Comparison of ENCODE assay signal across 9 mouse cellular contexts in genomic region chr12:52790350-52790768, GRCm38 (mm10).
A peak's percentile ranks its signal among the peaks of the same experiment; 100 is the strongest.
DNase-seq lines count a peak whose midpoint lies in the region; ATAC-seq and TF ChIP-seq lines count a peak whose summit lies in the region.
"Had no signal": no experiment of that assay in that cellular context is flagged by ENCODE, and none has a peak within 500 bp of the region (broad histone marks: within the 10 kb centered on the region; RNA-seq: fewer than 3 reads in every experiment).

No protein-coding gene starts in this region.

- H3K27me3 ChIP-seq in heart, embryonic 15.5 days: no peaks in the 10 kb centered on the region
- H3K27me3 ChIP-seq in kidney, adult 2 months (replicated peaks; ENCODE audit: control insufficient read depth, insufficient read depth, low read length): no peaks in the 10 kb centered on the region
- H3K27me3 ChIP-seq in liver, embryonic 12.5 days (replicated peaks): no peaks in the 10 kb centered on the region
- H3K27me3 ChIP-seq: liver, embryonic 15.5 days had no signal

- TF ChIP-seq POLR2A in kidney, adult 2 months (IDR thresholded peaks at IDR 0.05; ENCODE audit: low read depth, low read length): no peak

- no peak for TF ChIP-seq CTCF in kidney, adult 2 months (conservative IDR thresholded peaks at IDR 0.05; ENCODE audit: insufficient read depth, insufficient read length, low read depth, low read length)

- ATAC-seq in heart, embryonic 15.5 days (replicated peaks; ENCODE audit: insufficient number of reproducible peaks, insufficient read depth, low FRiP score, low read depth): peak; percentile 85
- no peak for ATAC-seq in liver, embryonic 12.5 days

- H3K27ac ChIP-seq in heart, embryonic 15.5 days: peak overlapping the region; percentile 57
- H3K27ac ChIP-seq in kidney, adult 2 months (ENCODE audit: insufficient read depth, low read depth, low read length): no peak overlapping the region
- no peak overlapping the region for H3K27ac ChIP-seq in liver, embryonic 12.5 days
- H3K27ac ChIP-seq: liver, embryonic 15.5 days had no signal

- DNase-seq in gastrocnemius, postnatal 14 days: peak; percentile 12
- DNase-seq in gastrocnemius, adult 18-20 months (ENCODE audit: low spot score): no peak
- peak; percentile 65 to 70 for DNase-seq in cerebellum, postnatal 14 days
- peak; percentile 25 to 56 for DNase-seq in lung, postnatal 4 days
- DNase-seq in thymus, postnatal 25 days: no peak
- no peak for DNase-seq in kidney, adult 2 months

- H3K9ac ChIP-seq in heart, embryonic 15.5 days: 0 out of 2 replicates have a peak overlapping the region, but pooled peaks have one; percentile 13
- H3K9ac ChIP-seq in liver, embryonic 12.5 days: no peak overlapping the region
- H3K9ac ChIP-seq: liver, embryonic 15.5 days had no signal

- intact Hi-C loops in gastrocnemius, postnatal 14 days (cut with DNase I; ENCODE audit: low total_unique reads): no loop called here

- H3K36me3 ChIP-seq in heart, embryonic 15.5 days: no peaks in the 10 kb centered on the region
- H3K36me3 ChIP-seq in kidney, adult 2 months (ENCODE audit: control insufficient read depth, insufficient read depth, low read length): no peaks in the 10 kb centered on the region
- H3K36me3 ChIP-seq in liver, embryonic 12.5 days: no peaks in the 10 kb centered on the region
- H3K36me3 ChIP-seq: liver, embryonic 15.5 days had no signal

- H3K9me3 ChIP-seq in heart, embryonic 15.5 days (replicated peaks): no peaks in the 10 kb centered on the region
- no peaks in the 10 kb centered on the region for H3K9me3 ChIP-seq in liver, embryonic 12.5 days (replicated peaks)
- H3K9me3 ChIP-seq: liver, embryonic 15.5 days had no signal

- 8% methylated on average over 8 of the region's 8 CpGs for WGBS in heart, embryonic 15.5 days
- 27% methylated on average over 8 of the region's 8 CpGs for WGBS in kidney, adult 2 months
- 21% methylated on average over 8 of the region's 8 CpGs for WGBS in liver, embryonic 12.5 days (ENCODE audit: insufficient replicate concordance)

- peaks cover 20% of the 10 kb centered on the region for H3K4me1 ChIP-seq in heart, embryonic 15.5 days (replicated peaks)
- H3K4me1 ChIP-seq in kidney, adult 2 months (ENCODE audit: control insufficient read depth, insufficient read depth, low read length): no peaks in the 10 kb centered on the region
- no peaks in the 10 kb centered on the region for H3K4me1 ChIP-seq in liver, embryonic 12.5 days
- H3K4me1 ChIP-seq: liver, embryonic 15.5 days had no signal

- H3K4me3 ChIP-seq in heart, embryonic 15.5 days: peak overlapping the region; percentile 17; the same call in 1 of the 2 replicates
- no peak overlapping the region for H3K4me3 ChIP-seq in kidney, adult 2 months (ENCODE audit: insufficient read depth, low read depth, low read length)
- no peak overlapping the region for H3K4me3 ChIP-seq in liver, embryonic 12.5 days
- H3K4me3 ChIP-seq: liver, embryonic 15.5 days had no signal

- H3K4me2 ChIP-seq in heart, embryonic 15.5 days: peak overlapping the region; percentile 51
- H3K4me2 ChIP-seq in liver, embryonic 12.5 days: no peak overlapping the region
- H3K4me2 ChIP-seq: liver, embryonic 15.5 days had no signal

Comparison
In these comparisons a context has a peak if more than half of its experiments do, and no peak if none do; other contexts are left out.
1. DNase-seq: peak in gastrocnemius, postnatal 14 days (single experiment), cerebellum, postnatal 14 days (2 of 2) and lung, postnatal 4 days (2 of 2); none in gastrocnemius, adult 18-20 months (single experiment), thymus, postnatal 25 days (single experiment) and kidney, adult 2 months (single experiment).